Mouse (Mus musculus) heart, embryonic 14.5 days (tissue): ENCODE results near the gene Ddx20. TPM values are rescaled to one million over a fixed set of nuclear protein-coding genes. Genes with fewer than 3 reads are reported as not detected.

ENCODE experiments used
- ATAC-seq: fragments of 200-750 bp; cut with Nextera tagmentation; 2 replicates; pipeline ENCODE4 v1.8.0; 2017; ENCODE audit warnings: low read depth, moderate TSS enrichment; ENCODE audit not compliant: insufficient number of reproducible peaks, insufficient read depth, low FRiP score
- H3K27ac ChIP-seq, 2 experiments: fragments of 200-500 bp in 1 of 2; fragments of 300-500 bp in 1 of 2; sonication (generic) in 1 of 2; replicated peaks in 1 of 2; 2 replicates each; pipeline ENCODE4 v1.5.1; 2012 to 2014; ENCODE audit warnings: low read depth in 2 of 2, low read length in 2 of 2, control low read depth in 1 of 2, mild to moderate bottlenecking in 1 of 2, mixed read lengths in 1 of 2; ENCODE audit not compliant: control insufficient read depth in 1 of 2, insufficient read depth in 1 of 2
- H3K27me3 ChIP-seq: fragments of 300-500 bp; sonication (generic); 2 replicates; pipeline ENCODE4 v1.6.1; 2014; ENCODE audit warnings: mild to moderate bottlenecking, low read length, control low read depth; ENCODE audit not compliant: control insufficient read depth, insufficient read depth
- H3K36me3 ChIP-seq: fragments of 300-500 bp; sonication (generic); 2 replicates; pipeline ENCODE4 v1.6.1; 2014; ENCODE audit warnings: mild to moderate bottlenecking, control low read depth, low read length, mixed read lengths; ENCODE audit not compliant: control insufficient read depth, insufficient read depth
- H3K4me1 ChIP-seq, 2 experiments: fragments of 200-500 bp in 1 of 2; fragments of 300-500 bp in 1 of 2; sonication (generic) in 1 of 2; 2 replicates each; pipeline ENCODE4 v1.6.1; 2012 to 2014; ENCODE audit warnings: low read length in 2 of 2, control low read depth in 1 of 2, mixed read lengths in 1 of 2; ENCODE audit not compliant: control insufficient read depth in 2 of 2, insufficient read depth in 2 of 2
- H3K4me2 ChIP-seq: fragments of 300-500 bp; sonication (generic); 2 replicates; pipeline ENCODE4 v1.6.1; 2014; ENCODE audit warnings: mild to moderate bottlenecking, low read length
- H3K4me3 ChIP-seq, 2 experiments: fragments of 200-500 bp in 1 of 2; fragments of 300-500 bp in 1 of 2; sonication (generic) in 1 of 2; 2 replicates each; pipeline ENCODE4 v1.5.1; 2012 to 2014; ENCODE audit warnings: low read length in 2 of 2, mild to moderate bottlenecking in 2 of 2, control low read depth in 1 of 2, low read depth in 1 of 2, moderate library complexity in 1 of 2; ENCODE audit not compliant: control insufficient read depth in 1 of 2, insufficient read depth in 1 of 2
- H3K9ac ChIP-seq: fragments of 300-500 bp; sonication (generic); 2 replicates; pipeline ENCODE4 v1.6.1; 2014; ENCODE audit warnings: mild to moderate bottlenecking, low read length
- H3K9me3 ChIP-seq: fragments of 300-500 bp; sonication (generic); 2 replicates; pipeline ENCODE4 v1.6.1; 2016; ENCODE audit warnings: low read length, control low read depth; ENCODE audit not compliant: control insufficient read depth
- WGBS: fragments of 180-500 bp; shearing (Covaris S2); extraction: QIAGEN DNeasy Blood & Tissue Kit; methylation state at CpG from one replicate; pipeline ENCODE4 v1.1.7; 2014; 5-methylcytosine and 5-hydroxymethylcytosine counted together
- polyA plus RNA-seq: library from polyadenylated mRNA; unstranded; fragments of >200 nt; fragmentation: Nextera tagmentation; extraction: Ambion mirVana; gene quantifications from 2 replicates; pipeline ENCODE4 v1.2.1, GENCODE M21; 2014

The Ddx20 gene
- polyA plus RNA-seq = 17.0 and 20.2 TPM in 2 replicates

GRCm38 (mm10) chr3:105687324-105688060 lies at the start of gene Ddx20:
TSS of gene Ddx20 (minus strand) at chr3:105687574.
- H3K27me3 ChIP-seq = 0 out of 2 replicates have a peak, but pooled peaks cover 5% of the 10 kb centered on the region
- peak within 1 kb of the TSS; percentile 84 for H3K4me2 ChIP-seq
- peaks cover 0 to 5% of the 10 kb centered on the region in 2 experiments; a peak in 2 of 4 replicates for H3K4me1 ChIP-seq
- ATAC-seq = peak; percentile 95
- peak within 1 kb of the TSS; percentile 98 to 100 for H3K4me3 ChIP-seq
- H3K27ac ChIP-seq = peak within 1 kb of the TSS; percentile 80 to 81
- H3K9ac ChIP-seq = peak within 1 kb of the TSS; percentile 93
- WGBS = under 1% methylated on average over 72 of the region's 72 CpGs
- no peaks in the 10 kb centered on the region for H3K9me3 ChIP-seq
- H3K36me3 ChIP-seq = peaks cover 23% of the 10 kb centered on the region

GRCm38 (mm10) chr3:105737070-105737469 lies 49.7 kb upstream of the Ddx20 start:
- no peaks in the 10 kb centered on the region for H3K4me1 ChIP-seq
- H3K9ac ChIP-seq = no peak overlapping the region
- no peak overlapping the region for H3K4me3 ChIP-seq
- no peak for ATAC-seq
- no peak overlapping the region for H3K27ac ChIP-seq
- no peak overlapping the region for H3K4me2 ChIP-seq
- 91% methylated on average over 7 of the region's 7 CpGs for WGBS
- no peaks in the 10 kb centered on the region for H3K9me3 ChIP-seq
- H3K36me3 ChIP-seq = peaks cover 45% of the 10 kb centered on the region
- H3K27me3 ChIP-seq = no peaks in the 10 kb centered on the region

- H3K27me3 ChIP-seq = no peaks in the 10 kb centered on the region
- no peaks in the 10 kb centered on the region for H3K9me3 ChIP-seq
- H3K9ac ChIP-seq = no peak overlapping the region
- H3K4me3 ChIP-seq = no peak overlapping the region
- 86% methylated on average over 1 of the region's 1 CpGs for WGBS
- H3K27ac ChIP-seq = no peak overlapping the region
- H3K36me3 ChIP-seq = peaks cover 52% of the 10 kb centered on the region
- H3K4me2 ChIP-seq = no peak overlapping the region
- no peaks in the 10 kb centered on the region for H3K4me1 ChIP-seq
- ATAC-seq = no peak
Measured at GRCm38 (mm10) chr3:105736148-105736547, 48.8 kb upstream of the Ddx20 start.

- Histone ChIP-seq H3K27me3 (no peaks in the 10 kb centered on the region), H3K4me1 (no peaks in the 10 kb centered on the region), H3K9ac (no peak overlapping the region), H3K36me3 (peaks cover 60% of the 10 kb centered on the region), H3K9me3 (no peaks in the 10 kb centered on the region), H3K27ac (no peak overlapping the region), H3K4me3 (no peak overlapping the region), H3K4me2 (no peak overlapping the region)
- no peak for ATAC-seq
Measured at GRCm38 (mm10) chr3:105735285-105735684, 47.9 kb upstream of the Ddx20 start.

- 73% methylated on average over 4 of the region's 4 CpGs for WGBS
Measured at GRCm38 (mm10) chr3:105733538-105733937, 46.2 kb upstream of the Ddx20 start.

GRCm38 (mm10) chr3:105732360-105732759 lies 45.0 kb upstream of the Ddx20 start:
- Histone ChIP-seq H3K27me3 (no peaks in the 10 kb centered on the region), H3K4me3 (no peak overlapping the region), H3K27ac (no peak overlapping the region), H3K4me1 (no peaks in the 10 kb centered on the region), H3K36me3 (peaks cover 48% of the 10 kb centered on the region), H3K4me2 (no peak overlapping the region), H3K9me3 (no peaks in the 10 kb centered on the region), H3K9ac (no peak overlapping the region)
- ATAC-seq = no peak
- WGBS = 91% methylated on average over 4 of the region's 4 CpGs

More at GRCm38 (mm10) chr3:105733538-105733937, 46.2 kb upstream of the Ddx20 start:
- Histone ChIP-seq H3K9ac (no peak overlapping the region), H3K27ac (no peak overlapping the region), H3K4me3 (no peak overlapping the region), H3K9me3 (no peaks in the 10 kb centered on the region), H3K4me2 (no peak overlapping the region), H3K27me3 (no peaks in the 10 kb centered on the region), H3K4me1 (no peaks in the 10 kb centered on the region), H3K36me3 (peaks cover 53% of the 10 kb centered on the region)
- ATAC-seq = no peak

- Histone ChIP-seq H3K36me3 (peaks cover 18% of the 10 kb centered on the region), H3K4me3 (no peak overlapping the region), H3K27ac (no peak overlapping the region), H3K27me3 (no peaks in the 10 kb centered on the region), H3K4me2 (no peak overlapping the region), H3K4me1 (no peaks in the 10 kb centered on the region; a peak in 1 of 4 replicates), H3K9me3 (no peaks in the 10 kb centered on the region), H3K9ac (no peak overlapping the region)
- ATAC-seq = no peak
- WGBS = 0% methylated on average over 1 of the region's 1 CpGs
Measured at GRCm38 (mm10) chr3:105726037-105726436, 38.7 kb upstream of the Ddx20 start.
